Mouse (Mus musculus): ENCODE data around the gene Inpp5a. TPM values are rescaled to one million over a fixed set of nuclear protein-coding genes. Genes with fewer than 3 reads are reported as not detected.

The Inpp5a gene
- polyA plus RNA-seq, 1 experiment, result 33.9 TPM

DNA sequence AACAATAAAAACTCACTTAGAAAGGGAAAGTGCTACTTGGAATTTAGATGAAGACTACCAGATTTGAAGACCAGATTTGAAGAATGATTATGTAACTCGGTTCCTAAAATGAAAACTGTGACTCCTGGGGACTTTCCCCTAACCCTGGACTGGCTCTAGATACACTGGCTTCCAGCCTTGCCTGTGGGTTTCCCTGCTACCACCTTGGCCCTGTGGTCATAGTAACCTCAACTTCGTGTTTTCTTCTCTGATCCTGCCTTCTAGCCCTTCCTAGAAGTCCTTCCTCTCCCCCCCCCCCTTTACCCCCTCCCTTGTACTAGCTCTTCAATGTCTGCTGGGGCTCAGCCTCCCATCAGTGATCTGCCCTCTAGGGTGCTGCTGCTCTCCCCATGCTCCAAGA, 87.8 kb downstream of the Inpp5a start:
- no peak for DNase-seq (ENCODE audit: low read depth)

- no peak for DNase-seq (ENCODE audit: low read depth)
Measured at GRCm38 (mm10) chr7:139477748-139478147, 88.8 kb downstream of the Inpp5a start.

GRCm38 (mm10) chr7:139479077-139479476, 90.2 kb downstream of the Inpp5a start:
- DNase-seq (ENCODE audit: low read depth), result no peak

- DNase-seq (ENCODE audit: low read depth), result no peak
Measured at GRCm38 (mm10) chr7:139479626-139480025, 90.7 kb downstream of the Inpp5a start.

GRCm38 (mm10) chr7:139484206-139484955, 95.5 kb downstream of the Inpp5a start:
- DNase-seq (ENCODE audit: low read depth), result no peak

DNA sequence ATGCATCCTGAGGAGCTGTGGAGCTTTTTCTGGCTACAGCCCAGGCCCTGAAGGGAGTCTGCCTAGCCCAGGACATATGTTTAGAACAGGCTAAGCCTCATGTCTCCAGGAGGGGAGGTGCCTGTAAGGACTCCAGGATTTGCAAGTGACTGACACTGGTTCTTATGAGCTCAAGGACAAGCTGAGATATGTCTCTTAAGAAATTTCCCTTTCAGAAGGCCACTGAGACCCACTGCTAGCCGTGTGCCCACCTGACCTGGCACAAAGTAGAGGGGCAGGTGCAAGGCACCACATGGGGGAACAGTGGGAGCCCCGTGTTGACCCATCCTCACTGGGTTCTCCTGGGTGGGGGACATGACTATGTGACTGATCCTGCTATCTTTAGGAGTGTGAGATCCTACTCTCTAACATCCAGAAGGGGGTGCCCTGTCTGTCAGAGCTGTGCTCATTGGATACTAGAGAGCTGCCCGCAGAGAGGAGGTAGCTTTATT, 100.9 kb downstream of the Inpp5a start:
- DNase-seq (ENCODE audit: low read depth), result no peak

GRCm38 (mm10) chr7:139492351-139492750, 103.4 kb downstream of the Inpp5a start:
- DNase-seq (ENCODE audit: low read depth), result no peak

- DNase-seq (ENCODE audit: low read depth), result no peak
Measured at GRCm38 (mm10) chr7:139492946-139493345, 104.0 kb downstream of the Inpp5a start.

DNA sequence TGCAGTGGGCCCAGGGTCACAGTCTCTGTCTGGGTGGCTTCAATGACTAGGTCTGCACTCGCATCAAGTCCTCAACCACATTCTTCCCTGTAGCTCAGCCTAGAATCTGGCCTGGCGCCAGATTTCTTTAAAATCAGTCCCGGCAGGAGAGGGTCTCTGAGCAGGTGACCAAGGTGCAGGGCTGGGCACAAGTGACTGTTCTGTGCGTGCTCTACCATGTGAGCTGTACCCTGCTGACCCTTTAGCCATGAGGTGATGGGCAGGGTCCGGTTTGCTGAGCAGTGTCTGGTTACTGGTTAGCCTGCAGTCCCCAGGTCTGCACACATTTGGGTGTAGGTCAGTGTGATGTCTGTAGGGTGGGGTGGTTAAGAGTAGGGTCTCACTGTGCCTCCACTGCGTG, 106.9 kb downstream of the Inpp5a start:
- DNase-seq (ENCODE audit: low read depth), result no peak

GRCm38 (mm10) chr7:139498038-139498625, 109.2 kb downstream of the Inpp5a start:
- DNase-seq (ENCODE audit: low read depth), result no peak

- no peak for DNase-seq (ENCODE audit: low read depth)
Measured at GRCm38 (mm10) chr7:139504064-139504463, 115.2 kb downstream of the Inpp5a start.

- no peak for DNase-seq (ENCODE audit: low read depth)
Measured at GRCm38 (mm10) chr7:139506677-139507412, 117.9 kb downstream of the Inpp5a start.

DNA sequence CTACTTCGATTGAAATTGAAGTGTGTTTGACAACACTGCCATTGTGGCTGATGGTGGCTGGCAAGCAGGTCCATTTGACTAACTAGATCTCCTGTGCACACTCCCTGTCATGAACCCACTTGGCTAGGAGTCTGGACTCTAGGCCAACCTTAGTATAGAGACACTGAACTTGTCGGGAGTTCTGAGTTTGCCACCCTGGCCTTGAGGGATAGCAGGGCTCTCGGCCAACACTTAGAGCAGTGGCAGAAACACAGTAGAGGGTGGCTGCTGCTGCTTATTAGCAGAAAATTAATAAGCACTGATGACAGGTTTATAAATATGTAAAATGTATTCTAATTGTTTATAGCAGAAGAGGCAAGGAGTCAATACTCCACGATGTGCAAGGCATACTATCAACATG, 120.0 kb downstream of the Inpp5a start:
- no peak for DNase-seq (ENCODE audit: low read depth)

DNA sequence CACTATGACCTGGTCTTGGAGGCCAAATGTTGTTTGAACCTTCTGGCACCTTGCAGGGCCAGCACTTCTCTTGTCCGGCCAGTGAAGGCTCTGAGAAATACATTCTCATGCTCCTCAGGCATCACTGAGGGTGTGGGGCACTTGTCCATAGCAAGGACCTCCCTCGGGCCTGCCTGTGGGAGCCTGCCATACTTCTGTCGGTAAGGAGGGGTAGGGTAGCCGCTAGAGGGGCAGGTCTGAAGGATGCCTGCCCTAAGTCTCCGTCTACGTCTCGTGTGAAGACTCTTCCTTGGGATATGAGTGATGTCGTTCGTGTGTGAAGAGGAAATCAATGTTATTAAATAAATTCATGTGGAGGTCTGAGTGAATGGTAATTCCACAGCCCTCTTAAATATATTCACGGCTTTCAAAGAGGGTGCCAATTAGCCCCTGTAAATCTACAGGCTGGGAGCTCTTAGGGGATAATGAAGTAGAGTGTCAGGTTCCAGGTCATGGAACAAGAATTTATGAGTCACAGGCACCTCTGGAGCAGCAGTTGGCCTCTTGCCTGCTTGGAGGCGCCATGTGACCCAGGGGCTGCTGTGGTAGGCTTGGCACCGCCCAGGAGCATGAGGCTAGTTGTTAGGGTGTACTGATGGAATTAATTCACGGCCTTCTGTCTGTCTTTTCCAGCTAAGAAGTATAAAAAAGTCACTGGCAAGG, 127.2 kb downstream of the Inpp5a start:
- DNase-seq (ENCODE audit: low read depth), result no peak

DNA sequence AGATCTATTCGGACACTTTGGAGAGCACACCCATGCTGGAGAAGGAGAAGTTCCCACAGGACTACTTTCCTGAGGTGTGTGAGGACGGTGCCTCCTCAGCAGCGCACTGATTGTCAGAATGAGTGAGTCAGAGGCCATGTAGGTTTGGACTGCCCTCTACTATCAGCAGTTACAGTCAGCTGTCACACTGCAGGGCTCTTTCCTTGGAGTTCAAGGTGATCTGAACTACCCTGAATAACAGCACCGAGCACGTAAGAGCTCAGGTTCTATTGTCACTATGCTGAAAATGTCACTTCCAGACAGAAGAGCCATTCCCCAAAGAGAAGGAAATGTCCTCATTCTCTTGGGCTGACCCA, 127.7 kb downstream of the Inpp5a start:
- DNase-seq (ENCODE audit: low read depth), result no peak

DNA sequence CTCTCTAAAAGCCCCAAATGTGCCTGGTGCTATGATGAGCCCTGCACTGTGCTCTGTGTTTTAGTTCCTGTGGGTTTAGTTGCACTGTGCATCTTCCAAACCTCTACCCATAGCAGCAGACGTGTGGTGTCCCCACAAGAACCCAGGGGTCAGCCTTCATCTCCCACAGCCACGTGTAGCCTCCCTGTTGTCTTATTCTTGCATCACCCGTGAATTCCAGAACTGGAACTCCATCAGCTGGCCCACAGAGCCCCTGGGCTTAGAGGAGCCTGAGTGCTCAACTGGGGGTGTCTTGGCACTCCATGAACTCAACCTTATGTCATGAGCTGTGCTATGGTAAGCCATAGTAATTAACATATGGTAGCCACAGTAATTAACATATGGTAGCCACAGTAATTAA, 129.4 kb downstream of the Inpp5a start:
- no peak for DNase-seq (ENCODE audit: low read depth)

DNA sequence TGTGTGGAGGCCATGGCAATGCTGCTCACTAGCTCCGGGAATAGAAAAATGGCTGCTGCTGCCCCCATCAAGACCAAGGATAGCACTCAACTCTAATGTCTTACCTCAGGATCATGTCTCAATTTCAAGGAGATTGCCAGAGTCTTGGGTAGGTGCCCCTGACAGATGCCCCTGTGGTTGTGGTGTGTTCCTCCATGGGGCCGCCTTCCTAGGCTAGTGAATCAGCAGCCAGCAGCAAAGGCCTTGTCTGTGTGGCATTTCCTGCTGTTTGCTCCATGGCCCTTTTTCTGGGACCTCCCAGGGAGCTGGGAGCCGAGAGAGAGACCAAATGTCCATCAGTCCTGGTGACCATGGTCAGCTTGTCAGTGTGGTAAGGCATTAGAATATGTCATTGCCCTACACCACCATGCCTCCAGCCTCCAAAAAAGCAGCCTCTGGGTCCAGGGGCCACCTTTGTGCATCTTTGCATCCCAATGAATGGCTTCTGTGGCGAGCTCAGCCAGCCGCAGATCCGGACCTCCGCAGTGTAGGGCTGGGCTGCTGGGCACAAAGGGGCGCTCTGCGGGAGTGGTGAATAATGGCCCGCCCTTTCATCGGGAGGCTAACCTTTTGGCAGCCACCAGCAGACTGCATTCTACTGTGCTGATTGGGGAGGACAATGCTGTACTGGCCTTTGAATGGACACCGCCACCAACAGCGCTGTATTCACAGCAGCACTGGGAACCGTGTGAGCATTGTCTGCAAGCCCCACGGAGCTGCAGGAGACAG, 139.6 kb downstream of the Inpp5a start:
- no peak for DNase-seq (ENCODE audit: low read depth)

- no peak for DNase-seq (ENCODE audit: low read depth)
Measured at GRCm38 (mm10) chr7:139529208-139529607, 140.3 kb downstream of the Inpp5a start.

- no peak for DNase-seq (ENCODE audit: low read depth)
Measured at GRCm38 (mm10) chr7:139530591-139531427, 141.9 kb downstream of the Inpp5a start.

GRCm38 (mm10) chr7:139531428-139531801, 142.5 kb downstream of the Inpp5a start:
- DNase-seq (ENCODE audit: low read depth), result no peak

DNA sequence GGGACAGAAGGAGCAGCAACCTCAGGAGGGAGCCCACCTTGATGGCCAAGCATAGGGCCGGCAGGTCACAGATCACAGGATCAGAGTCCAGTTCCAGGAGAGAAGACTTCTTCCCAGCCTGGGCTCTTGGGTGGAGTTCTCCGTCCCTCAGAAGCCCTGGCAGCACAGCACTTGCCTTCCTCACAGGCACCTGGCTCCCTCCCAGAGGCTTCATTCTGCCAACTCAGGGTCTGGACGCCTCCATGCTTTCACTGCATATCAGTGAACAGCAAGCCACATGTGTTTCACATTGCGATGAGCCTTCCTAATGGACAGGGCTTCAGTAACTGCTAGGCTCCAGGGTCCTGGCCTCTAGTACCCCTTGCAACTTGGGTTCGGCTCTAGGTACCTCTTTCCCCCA, 147.4 kb downstream of the Inpp5a start:
- no peak for DNase-seq (ENCODE audit: low read depth)

Data from gonadal fat pad, adult 2 months (tissue).